Mouse (Mus musculus) right cerebral cortex, adult 2 months (tissue): ENCODE measurements at regions not wholly inside any gene's neighbourhood (a gene's known extent, or its start where the extent isn't known, plus 50 kb on each side); places are given as distances from the start of the nearest gene placed in this dataset.

ENCODE experiments used
- DNase-seq, 2 experiments: peaks; one replicate each; pipeline ENCODE4 v3.0.0; 2021 to 2022; ENCODE audit warnings: low spot score in 2 of 2

GRCm38 (mm10) chr4:72481748-72482147 is 281.0 kb upstream of the Tle1 start:
- DNase-seq: no peak

- no peak for DNase-seq
Observed at GRCm38 (mm10) chr4:72480535-72480934, 279.8 kb upstream of the Tle1 start.

DNA sequence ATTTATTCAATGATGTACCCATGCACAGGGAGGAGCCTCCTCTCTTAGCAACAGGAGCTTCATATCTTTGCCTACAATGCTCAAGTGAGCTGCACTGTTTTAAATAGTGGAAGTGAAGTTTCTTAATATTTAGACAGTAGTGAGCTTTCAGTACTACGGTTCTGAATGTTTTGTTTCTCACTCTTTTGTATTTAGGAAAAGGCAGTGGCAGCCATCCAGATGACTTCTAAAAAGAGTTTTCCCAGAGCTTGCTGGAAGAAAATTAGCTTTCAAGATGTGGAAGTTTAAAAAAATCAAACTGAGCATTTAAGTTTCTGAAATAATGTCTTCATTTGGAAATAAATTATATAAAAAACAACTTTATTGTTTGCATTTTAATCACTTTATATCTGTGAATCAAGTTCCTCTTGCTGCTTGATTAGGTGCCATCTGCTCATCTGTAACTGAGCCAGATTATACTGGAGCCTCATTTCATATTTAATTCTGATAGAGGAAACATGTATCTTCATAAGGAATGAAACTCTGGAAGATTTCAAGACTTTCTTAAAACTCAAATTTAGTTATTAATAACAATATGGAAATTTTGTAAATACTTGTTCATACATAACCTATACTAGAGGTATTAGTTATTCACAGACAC is 268.6 kb upstream of the Tle1 start:
- DNase-seq: peak; percentile 7 to 11

DNA sequence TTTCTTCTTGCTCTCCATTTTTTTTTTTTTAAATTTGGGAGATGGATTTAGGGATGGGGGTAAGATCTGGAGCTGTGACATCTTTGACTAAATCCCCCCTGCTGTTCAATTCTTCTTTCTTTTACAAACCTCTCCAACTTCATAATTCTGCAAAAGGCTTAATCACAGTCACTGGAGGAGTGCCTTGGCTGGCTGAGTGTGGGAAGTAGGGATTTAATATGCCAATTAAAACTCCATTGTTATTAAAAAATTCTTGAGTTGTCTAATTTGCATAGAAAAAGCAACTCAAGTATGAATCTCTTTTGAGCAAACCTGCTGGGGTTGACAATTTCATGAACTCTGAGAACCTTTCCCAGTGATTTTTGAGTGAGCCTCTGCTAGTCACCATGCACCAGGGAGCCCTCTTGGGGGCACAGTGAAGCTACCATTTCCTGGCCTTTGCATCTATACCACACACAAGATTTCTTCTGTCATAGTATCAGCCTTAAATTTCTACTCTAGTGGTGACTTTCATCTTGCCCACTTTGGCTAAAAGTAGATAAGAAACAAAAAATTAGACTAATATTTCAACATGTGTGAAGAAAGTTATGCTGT is 243.6 kb upstream of the Tle1 start:
- no peak for DNase-seq

DNA sequence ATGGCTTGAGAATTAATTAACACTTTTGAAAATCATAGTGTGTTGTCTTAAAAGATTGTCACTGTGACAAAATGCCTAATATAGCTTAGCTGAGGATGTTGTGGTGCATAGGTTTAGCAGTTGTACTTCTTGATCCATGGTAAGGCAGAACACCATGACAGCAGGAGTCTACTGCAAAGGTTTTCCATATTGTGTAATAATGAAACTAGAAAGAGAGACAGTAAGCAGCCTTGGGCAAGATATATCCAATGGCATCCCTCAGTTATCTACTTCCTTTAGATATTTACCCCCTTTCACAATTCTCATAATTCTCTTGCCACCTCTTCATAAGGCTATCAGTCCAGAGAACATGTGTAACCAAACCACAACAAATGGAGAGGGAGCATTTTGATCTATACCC is 236.6 kb upstream of the Tle1 start:
- DNase-seq: no peak

DNA sequence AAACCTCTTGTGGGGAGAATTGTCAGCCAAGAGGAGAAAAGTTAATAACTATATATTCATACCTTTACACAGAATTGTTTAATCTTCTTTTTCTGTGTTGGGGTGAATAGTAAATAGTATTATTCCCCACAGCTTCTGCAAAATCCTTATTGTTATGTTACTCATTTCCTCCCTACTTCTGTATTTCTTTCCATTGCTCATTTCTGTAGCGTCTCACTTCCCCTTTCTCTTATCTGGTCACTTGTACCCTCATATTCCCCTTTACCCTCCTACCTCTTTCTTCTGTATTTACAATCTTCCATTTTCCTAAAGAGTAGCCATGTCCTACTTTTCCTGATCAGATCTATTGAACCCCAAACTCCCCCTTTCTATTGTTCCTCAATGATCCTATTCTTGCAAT is 224.6 kb upstream of the Tle1 start:
- no peak for DNase-seq

DNA sequence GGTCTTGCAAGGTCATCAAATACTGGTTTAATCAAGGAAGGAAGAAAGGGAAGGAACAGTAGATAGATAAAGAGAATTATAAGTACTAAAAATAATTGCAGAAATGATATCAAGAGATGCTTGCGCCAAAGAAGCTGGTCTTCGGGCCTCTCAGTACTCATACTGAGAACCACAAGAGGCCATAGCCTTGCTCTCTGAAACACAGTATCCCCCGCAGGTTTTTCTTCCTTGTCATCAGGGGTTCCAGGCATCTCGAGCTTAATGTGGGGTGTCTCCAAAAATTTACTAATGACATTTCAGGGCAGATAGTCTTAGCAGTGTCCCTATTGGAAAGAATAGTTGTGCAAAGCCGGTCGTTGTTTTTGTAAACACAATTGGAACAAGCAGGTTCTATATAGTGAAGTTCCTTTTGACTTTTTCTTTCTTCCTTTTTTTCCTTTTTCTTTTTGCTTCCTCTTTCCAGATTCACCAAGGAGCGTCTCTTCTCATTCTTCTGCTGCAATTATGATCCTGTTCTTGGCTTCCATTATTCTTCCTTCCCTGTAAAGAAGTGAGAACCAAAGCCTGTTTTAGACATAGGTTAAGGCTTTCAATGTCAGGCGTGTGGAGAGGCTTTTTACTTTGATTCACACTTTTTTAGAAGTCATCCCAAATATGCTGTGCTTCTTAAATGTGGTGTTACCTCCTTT is 211.5 kb upstream of the Tle1 start:
- no peak for DNase-seq

GRCm38 (mm10) chr4:72411343-72411742 is 210.6 kb upstream of the Tle1 start:
- DNase-seq: no peak

GRCm38 (mm10) chr4:72400759-72401158 is 200.0 kb upstream of the Tle1 start:
- no peak for DNase-seq

GRCm38 (mm10) chr4:72391887-72392435 is 191.2 kb upstream of the Tle1 start:
- DNase-seq: no peak

DNA sequence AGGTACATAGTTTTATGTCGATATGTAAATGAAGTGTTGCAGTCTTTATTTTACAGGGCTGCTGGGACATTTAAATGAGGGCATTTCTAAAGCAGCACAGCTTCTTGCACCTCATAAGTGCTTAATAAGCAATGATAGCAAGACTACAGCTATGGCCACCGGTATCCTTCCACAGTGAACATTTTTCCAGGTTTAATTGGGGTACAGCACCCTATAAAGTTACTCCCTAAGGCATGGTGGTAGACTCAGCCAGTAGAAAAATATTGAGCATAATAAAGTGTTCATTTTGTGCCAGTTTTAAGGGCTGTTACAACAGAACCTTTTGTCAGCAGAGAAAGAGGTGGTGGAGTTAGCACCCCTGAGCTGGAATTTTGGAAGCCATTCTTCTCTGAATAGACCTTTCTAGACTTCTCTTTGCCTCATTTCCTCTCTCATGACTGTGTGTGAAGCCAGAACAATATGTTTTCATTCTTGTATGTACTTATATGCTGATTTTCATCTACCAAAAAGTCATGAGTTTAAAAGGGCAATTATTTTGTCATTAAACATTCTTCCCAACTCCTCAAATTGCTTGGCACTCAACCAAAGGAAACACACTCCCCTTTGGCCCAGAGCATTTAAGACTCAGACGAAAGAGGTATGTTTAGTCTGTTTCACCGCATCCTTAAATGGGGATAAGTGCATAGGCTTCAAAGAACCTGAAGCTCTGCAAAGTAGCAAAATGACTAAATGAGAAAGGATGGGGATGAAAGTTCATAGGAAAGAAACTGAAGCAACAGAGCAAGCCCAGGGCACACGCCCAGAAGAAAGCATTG is 189.3 kb upstream of the Tle1 start:
- DNase-seq: no peak

- peak; percentile 59 to 71 for DNase-seq
Observed at GRCm38 (mm10) chr4:72384901-72385264, 184.2 kb upstream of the Tle1 start.

GRCm38 (mm10) chr4:72384259-72384900 is 183.7 kb upstream of the Tle1 start:
- no peak for DNase-seq

GRCm38 (mm10) chr4:72383729-72384128 is 183.0 kb upstream of the Tle1 start:
- DNase-seq: no peak

GRCm38 (mm10) chr4:72382517-72383147 is 181.9 kb upstream of the Tle1 start:
- no peak for DNase-seq

DNA sequence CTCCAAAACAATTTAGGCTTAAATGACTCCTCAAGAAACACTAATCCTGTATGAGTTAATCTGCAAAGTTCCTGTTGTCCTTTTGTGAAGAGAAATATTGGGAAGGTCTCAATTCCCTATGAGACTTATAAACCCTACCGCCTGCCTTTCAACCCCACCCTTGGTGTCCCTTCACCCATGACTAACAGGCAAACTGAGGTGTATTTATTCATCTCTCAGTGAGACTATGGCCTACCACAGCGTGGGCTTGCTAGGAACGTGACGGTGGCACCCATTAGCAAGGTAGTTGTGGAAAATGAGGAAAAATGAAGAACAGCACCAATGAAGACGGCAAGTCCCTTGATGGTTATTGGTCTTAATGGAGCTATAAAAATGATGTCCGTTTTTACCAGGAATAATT is 181.0 kb upstream of the Tle1 start:
- DNase-seq: no peak

- DNase-seq: no peak
Observed at GRCm38 (mm10) chr4:72381116-72381515, 180.4 kb upstream of the Tle1 start.

GRCm38 (mm10) chr4:72379515-72379914 is 178.8 kb upstream of the Tle1 start:
- DNase-seq: no peak

DNA sequence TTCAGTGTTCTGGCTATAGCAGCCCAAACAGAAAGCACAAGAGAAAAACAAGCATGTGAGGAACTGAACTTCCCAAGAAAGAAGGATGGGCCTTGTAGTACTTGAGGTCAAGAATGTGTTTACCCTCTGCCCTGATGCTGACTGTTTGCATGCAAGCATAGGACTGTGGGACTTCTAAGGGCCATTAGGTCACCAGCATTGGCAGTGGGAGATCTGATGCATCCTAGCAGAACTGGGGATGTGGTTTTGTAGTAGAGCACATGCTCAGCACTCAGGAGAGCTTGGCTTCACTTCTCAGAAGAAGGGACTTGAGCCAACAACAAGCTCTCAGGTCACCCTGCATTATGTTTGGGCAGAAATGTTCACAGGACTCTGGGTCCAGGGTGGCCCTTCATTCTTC is 178.3 kb upstream of the Tle1 start:
- no peak for DNase-seq

DNA sequence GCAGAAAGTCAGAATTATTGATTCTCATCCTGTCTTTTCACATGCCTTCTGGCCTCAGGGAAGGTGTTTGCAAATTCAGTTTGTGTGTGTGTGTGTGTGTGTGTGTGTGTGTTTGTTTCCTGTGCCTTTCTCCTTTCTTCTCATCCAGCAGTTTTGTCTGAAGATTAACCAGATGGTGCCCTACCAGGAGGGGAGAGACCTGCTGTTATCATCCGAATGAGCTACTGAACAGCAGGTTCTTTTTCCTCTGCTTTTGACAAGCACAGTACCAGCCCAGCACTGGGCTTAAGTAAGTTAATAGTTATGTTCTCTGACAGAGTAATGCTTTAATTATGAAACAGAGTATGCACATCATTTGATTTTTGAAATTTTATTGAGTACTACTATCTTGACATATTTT is 176.8 kb upstream of the Tle1 start:
- no peak for DNase-seq

GRCm38 (mm10) chr4:72351985-72352384 is 151.3 kb upstream of the Tle1 start:
- peak; percentile 5 to 8 for DNase-seq
